Mouse (Mus musculus): ENCODE measurements at regions not wholly inside any gene's neighbourhood (a gene's known extent, or its start where the extent isn't known, plus 50 kb on each side); places are given as distances from the start of the nearest gene placed in this dataset.

DNA sequence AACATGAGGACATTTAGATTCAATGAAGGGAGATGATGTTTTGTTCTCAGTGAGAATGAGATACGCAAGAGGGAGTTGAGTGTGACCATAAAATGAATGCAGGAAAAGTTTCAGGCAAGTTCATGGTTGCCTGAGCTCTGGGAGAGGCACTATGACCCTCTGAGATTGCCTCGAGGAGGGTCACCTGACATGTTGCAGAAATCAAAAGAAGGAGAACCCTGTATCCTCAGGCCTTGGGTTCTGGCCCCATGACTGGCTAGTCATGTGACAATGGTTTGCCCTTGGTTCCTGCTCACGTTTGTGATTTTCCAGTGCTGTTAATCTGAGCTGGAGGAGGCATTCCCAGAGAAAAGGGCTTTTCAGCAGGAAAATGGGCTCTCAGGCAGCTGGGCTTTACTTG lies 98.9 kb downstream of the Mab21l3 start:
- no peak for ATAC-seq (replicated peaks; ENCODE audit: poor library complexity)

DNA sequence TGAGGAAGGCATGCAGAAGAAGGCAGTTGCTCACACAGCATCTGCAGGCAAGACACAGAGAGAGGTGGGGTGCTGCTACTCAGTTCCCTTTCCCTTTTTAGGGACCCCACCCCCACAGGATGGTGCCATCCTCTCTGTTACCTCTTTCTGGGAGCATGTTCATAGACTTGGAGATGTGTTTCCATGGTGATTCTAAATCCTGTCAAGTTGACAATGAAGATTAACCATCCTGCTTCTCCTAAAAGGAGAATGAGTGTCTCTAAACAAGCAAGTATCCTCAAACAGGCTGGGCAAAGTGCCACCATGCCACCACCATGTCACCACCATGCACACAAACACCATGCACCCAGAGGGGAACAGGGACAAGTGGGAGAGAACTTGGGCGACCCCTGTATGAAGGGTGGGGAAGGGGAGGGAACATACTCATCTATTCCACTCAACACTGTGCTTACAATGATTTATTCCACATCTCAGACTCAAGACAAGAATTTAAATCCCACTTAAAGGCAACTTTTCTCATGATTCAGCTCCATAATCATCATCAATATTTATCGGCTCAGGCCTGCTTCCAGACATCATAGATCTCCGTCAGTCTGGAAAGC lies 99.6 kb downstream of the Mab21l3 start:
- ATAC-seq (replicated peaks; ENCODE audit: poor library complexity) = no peak

DNA sequence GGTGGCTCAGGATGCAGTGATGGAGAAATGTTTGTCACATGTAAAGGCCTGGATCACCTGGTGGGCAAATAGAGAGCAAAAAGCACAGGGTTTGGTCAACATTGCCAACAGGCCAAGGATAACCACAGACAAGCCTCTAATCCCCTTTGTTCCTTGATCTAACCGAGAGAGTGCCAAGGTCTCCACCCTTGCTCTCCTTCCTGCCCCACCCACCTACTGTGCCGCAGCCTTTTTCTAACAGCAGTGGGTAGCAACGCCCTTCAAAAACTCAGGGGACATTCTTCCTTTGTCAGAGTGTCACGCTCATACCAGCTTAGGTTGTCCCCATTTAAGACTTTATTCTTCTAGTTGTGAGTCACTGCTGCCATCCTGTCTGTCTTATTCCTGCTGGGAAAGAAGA lies 100.6 kb downstream of the Mab21l3 start:
- ATAC-seq (replicated peaks; ENCODE audit: poor library complexity) = peak; percentile 75

DNA sequence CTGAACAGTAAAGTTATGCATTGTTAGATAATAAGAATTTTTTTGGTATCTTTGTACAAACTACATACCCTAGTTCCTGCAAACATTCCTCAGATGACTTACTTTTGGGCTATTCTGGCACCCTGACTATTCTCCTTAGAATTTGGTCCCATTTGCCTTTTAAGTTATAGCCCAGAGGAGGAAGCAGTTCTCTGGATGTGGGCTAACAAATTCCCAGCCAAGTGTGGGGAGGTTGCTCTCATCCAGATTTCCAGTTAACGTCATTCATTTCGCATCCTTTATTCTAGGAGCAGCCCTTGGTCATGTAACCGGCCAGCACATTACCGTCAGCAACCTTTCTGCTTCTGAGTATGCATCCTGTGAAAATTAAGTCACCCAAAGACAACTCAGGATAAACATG lies 107.9 kb downstream of the Mab21l3 start:
- no peak for ATAC-seq (replicated peaks; ENCODE audit: poor library complexity)

DNA sequence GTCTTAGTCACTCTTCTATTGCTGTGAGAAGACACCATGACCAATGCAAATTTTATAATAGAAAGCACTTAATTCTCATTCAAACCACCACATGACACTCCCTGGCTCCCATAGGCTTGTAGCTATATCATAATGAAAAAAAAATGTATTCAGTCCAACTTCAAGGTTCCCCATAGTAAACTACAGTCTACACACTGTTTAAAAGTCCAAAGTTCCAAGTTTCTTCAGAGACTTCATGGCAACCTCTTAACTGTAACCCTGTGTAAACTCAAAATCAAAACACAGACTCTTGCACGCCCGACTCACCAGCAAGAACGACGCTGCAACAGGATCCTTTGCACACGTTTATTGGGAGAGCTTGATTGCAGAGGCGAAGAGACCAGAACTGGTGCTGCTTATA lies 111.6 kb downstream of the Mab21l3 start:
- no peak for ATAC-seq (replicated peaks; ENCODE audit: poor library complexity)

DNA sequence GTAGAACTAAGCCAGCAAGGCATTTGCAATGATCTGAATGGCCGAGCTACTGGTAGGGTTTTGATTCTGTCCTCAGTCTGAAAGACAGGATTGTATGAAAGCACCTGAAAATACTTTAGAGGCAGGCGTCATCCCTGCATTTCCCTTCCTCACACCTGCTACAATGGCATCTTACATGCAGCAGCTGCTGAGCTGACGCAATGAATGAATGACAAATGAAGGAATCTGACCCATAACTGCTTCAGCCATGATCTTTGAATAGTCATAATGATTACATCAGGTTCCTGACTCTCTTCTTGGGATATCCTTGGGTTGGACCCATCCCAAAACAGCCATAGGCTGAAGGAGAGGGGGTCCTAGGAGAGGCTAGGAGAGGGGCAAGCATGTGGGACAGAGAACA lies 119.7 kb downstream of the Mab21l3 start:
- ATAC-seq (replicated peaks; ENCODE audit: poor library complexity) = no peak

DNA sequence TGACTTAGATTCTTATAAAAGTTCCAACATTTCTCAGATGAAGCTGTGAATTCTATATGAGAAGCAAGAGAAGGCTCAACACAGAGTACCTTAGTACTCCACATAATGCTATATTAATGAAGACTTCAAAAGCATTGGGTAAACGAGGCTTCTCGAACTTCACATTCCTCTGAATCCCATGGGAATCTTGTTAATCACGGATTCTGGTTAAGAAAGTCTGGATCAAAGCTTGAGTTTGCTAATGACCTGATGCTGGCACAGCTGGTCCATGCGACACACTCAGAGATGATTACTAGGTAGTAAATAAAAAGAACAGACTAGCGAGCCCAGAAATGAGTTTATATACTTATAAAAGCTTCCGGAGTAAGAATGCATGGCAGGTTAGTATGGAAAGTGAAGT lies 118.4 kb upstream of the Atp1a1 start:
- ATAC-seq (replicated peaks; ENCODE audit: poor library complexity) = no peak

DNA sequence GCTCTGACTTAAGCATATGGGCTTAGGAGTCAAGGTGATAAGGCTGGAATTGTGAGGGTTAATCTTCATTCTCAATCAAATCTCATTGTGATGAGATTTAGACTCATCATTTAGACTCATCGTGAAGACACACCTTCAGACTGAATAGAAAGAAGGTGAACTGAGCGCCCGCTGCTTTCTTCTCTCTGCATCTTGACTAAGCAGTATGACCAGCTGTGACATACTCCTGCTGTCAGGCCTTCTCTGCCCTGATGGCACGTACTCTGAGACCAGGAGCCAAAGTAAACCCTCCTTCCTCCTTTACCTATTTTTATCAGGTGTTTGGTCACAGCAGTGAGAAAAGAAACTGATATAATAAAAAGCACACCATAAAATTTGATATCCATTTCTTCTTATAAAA lies 117.5 kb upstream of the Atp1a1 start:
- ATAC-seq (replicated peaks; ENCODE audit: poor library complexity) = no peak

DNA sequence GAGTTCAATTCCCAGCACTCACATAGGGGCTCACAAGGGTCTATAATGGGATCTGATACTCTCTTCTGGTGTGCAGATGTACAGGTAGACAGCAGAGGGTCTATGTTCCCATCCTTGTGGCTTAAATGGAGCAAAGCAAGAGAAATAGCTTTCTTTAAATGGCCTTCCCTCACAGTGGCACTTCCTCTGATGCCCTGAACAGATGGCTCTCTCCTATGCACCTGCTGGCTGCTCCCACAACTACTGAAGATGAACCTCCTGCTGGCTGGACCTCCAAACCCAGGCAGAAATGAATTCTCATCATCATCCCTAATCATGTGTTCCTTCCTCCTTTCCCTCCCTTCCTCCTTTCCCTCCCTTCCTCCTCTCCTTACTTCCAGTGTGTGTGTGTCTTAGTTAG lies 110.9 kb upstream of the Atp1a1 start:
- ATAC-seq (replicated peaks; ENCODE audit: poor library complexity) = no peak

DNA sequence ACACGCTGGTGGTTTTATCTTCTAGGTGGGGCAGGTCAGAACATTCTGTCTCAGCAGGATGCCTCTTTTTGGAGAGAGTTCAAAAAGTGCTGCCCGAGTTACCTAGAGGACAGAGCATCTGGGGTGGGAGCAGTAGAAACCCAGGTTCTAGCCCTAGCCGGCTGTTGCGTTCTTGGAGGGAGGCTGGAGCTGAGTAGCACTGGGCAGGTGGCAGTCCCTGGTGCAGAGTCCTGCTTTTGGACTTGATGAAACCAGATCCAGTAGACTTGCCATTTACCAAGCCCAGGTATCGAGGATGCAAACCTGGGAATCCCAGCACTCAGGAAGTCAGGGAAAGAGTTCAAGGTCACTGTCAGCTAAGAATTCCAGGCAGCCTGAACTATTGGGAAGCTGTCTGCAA lies 110.3 kb upstream of the Atp1a1 start:
- no peak for ATAC-seq (replicated peaks; ENCODE audit: poor library complexity)

DNA sequence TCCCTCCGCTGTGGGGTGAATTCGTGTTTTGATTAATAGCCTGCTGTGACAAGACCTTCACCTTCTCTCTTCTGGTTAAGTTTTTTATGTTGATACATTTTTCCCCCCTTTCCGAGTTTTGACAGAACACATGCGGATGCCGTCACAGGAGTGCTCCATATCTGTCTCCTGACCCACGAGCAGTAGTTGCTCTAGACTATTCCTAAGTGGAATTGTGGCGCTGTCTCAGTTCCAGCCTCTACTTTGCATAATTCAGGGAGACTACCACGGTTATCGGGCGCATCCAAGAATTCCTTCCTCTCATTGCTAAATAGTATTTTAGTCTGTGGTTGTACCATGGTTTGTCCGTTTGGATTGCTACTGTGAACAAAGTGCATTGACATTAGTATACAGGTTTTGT lies 109.2 kb upstream of the Atp1a1 start:
- ATAC-seq (replicated peaks; ENCODE audit: poor library complexity) = no peak

DNA sequence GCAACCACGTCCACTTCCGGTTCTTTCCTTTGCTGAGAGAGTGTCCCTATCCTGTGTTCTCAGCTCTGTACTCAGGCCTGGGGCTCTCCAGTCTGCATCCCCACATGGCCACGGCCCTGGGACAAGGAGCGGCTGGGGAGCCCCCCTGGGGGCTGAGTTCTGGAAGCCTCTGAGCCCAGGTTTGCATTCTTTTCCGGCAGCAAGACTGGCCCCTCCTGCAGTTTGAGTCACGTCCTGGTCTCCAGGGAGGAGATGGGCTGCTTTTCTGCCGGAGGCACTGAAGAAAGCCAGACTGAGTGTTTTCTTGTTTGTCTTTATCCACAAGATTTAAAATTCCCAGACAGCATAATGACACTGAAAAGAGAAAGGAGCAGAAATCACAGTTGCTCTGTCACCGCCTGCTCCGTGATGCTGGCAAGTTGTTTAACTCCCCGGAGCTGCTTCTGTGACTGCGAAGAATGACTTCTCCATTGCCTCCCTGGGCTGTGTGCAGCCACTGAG lies 108.7 kb upstream of the Atp1a1 start:
- ATAC-seq (replicated peaks; ENCODE audit: poor library complexity) = no peak

DNA sequence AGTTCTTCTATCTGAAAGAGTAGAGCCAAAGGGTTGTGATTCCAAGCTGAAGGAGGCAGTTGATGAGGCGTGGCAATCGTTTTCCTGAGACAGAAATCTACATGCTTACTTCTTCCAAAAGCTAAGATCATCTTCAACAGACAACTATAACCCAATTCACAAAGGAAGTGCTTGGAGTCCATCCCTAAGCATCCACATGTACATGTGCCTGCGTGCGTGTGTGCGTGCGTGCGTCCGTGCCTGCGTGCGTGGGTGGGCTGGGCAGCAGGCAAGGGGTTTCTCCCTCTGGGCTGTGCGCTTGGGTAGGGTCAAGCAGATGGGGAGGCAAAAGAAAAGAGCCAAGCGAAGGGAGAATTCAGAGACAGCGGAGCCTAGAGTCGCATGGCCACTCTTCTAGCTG lies 108.2 kb upstream of the Atp1a1 start:
- ATAC-seq (replicated peaks; ENCODE audit: poor library complexity) = no peak

DNA sequence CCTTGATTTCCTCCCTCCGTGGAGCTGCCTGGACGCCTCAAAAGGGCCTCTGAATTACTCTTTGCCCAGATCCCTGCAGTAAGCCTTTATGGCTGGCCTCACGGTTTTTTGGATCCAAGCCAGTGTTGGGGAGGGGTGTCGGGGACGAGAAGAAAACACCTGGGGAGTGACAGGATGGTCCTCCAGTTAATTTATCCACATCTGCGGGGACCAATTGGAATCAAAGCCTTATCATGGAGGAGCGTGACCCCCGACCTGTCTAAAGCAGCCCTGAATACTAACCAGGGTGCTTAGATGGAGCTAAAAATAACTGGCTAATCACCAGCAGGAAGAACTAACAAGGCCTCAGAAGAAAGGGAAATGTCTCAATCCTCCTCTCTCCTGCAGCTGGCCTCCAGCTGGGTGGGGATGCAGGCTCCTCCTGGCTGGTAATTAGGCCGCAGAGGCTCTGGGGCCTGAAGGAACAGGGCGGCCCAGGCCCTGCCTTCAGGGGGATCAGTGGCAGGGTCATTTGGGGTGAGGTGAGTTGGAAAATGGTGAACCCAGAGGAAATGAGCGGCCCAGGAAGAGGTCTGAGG lies 107.2 kb upstream of the Atp1a1 start:
- ATAC-seq (replicated peaks; ENCODE audit: poor library complexity) = peak; percentile 82

DNA sequence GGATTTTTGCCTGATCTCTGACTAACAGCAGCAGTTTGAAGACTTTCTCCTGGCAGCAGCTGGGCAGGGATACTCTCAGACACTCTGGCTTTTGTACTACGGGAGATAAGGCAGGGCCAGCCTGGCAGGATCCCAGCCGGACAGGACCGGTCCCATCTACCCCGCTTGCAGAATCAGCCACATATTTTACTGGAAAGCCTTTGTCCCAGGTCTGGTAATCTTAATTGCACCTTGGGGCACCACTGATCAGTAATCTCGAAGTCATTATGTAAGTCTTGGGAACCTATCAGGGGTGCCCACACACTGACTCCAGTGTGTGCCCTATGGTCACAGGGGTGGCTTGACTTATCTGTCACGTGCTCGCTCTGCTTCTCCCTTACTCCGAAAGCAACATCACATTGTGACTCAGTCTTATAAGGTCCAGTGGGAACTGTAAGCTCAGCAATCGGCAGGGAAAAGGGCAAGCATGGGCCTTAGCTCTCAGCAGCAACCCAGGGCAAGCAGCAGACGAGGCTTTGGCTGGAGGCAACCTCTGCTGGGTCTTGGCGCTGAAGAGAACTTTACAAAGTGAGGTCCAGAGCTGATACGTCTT lies 105.0 kb upstream of the Atp1a1 start:
- ATAC-seq (replicated peaks; ENCODE audit: poor library complexity) = peak; percentile 32

DNA sequence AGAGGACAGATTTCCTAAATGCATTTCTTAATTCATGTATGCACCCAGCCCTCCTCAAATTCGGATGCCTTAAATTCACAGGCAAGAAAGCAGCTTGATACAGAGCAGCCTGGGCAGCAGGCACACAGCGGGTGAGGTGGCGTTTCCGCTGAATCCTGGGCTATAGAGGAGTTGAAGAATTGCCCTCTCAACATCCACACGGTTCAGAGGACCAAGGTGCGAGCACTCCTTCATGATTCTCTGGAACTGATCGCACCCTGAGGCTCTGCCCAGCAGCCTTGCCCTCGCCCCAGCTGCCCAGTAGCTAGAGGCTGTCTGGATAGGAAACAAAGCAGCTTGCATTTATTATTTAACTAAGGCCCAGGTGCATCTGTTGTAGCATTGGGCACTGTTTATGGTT lies 104.3 kb upstream of the Atp1a1 start:
- no peak for ATAC-seq (replicated peaks; ENCODE audit: poor library complexity)

DNA sequence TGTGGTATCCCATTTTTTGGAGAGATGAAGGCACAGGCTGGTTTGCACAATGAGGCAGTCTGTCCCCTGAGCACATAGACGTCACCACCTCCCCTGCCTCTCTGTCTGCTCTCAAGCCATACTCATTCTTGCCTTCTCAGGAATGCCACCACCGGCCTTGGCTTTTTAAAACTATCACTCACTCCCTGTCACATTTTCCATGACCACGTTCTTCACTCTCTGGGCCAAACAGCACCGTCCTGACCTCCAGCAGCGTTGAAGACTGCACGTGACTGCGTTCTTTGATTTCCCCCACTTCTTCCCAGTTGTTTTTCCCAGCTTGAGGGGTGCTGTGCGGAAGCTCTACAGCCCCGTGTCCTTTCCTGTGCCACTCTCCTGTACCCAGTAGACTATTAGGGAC lies 100.4 kb upstream of the Atp1a1 start:
- no peak for ATAC-seq (replicated peaks; ENCODE audit: poor library complexity)

DNA sequence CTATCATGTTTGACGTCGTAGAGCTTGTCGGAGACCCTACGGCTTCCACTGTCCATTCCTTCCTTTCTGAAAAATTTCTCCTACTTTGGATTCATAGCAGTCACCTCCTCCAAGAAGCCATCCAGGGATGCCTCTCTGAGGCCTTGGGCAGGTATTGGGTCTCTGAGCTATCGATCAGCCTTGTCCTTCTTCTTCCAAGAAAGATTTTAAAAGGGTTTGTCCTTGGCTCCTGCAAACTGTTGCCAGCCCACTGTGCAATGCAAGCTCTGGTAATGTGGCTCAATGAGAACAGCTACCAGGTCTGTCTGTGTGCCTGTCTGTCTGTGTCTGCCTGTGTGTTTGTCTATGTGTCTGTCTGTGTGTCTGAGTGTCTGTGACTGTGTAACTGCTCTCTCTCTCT lies 99.8 kb upstream of the Atp1a1 start:
- ATAC-seq (replicated peaks; ENCODE audit: poor library complexity) = no peak

DNA sequence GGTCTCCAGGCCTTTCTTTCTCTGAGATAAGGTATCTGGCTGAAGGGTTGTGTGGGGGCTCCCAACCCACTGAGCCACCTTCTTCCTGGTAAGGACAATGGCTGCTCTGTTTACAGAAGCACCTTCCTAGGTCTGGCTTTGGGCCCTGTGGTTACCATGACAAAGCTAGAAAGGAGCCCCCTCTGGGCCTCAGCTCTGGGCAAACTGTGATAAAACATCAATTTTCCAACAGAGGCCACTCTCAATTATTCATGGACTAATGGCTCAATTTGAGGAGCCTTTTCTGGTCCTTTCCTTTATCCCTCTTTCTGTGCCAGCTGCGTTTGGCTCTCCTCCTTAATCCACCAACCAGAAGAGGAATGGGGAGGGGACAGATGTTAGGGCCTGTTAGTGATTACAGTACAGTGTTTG lies 97.3 kb upstream of the Atp1a1 start:
- ATAC-seq (replicated peaks; ENCODE audit: poor library complexity) = no peak

DNA sequence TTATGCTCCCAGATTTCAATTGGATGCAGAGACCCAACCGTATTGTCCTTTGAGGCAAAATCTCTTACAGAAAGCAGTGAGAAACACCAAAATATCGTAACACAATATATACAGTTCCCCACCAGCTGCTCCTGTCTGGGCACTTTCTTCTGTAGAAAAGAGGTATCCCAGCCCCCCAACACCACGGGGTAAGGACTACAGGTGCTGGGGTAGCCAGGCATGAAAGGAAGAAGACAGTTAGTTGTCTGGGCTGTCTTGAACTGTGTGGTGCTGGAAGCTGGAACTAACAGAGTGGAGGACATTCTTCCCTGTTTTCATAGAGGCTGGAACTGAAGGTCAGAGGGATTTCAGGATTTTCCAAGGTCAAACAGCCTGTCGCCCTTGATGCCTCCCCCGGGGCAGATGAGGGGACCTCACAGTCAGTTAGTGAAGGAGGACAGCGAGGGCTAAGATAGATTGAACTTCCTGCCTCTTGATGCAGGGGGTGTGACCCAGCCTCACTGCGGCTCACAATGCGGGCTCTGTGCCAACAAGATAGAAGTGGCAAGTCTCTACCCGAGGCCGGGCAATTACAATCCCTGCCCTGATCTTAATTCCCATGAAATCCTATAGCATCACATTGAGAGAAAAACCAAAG lies 96.6 kb upstream of the Atp1a1 start:
- peak; percentile 79 for ATAC-seq (replicated peaks; ENCODE audit: poor library complexity)

DNA sequence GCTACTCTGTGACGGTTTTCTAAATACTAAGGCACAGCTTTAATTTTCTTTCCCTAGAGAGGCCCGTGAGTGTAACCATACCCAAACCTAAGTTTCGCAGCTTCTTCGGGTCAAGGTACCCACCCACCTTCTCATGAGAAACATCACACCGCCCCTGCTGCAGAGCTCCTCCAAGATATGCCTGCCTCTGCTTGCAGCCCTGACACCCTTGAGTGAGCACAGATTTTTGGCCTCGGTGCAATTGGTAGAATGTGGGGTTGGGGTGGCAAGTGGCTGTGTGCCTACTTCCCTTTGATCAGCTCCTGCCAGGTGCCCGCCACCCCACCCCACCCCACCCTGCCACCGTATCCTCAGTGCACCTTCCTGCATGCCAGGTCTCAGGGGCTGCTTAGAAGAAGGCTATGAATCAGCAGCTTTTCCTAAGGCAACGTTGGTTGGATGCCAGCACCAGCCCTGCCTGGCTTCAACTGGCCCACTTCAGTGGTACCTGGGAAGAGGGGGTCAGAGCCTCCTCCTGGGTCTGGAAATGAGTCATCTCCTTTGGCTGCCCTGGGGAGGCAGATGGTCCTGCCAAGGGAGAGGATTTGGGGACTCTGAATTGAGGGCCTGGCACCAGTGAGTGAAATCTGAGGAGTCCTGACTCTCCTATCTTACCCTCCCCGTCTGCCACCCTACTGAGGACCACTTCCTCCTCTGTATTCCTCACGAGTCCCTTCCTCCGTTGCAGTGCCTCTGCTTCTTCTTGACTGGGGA lies 95.6 kb upstream of the Atp1a1 start:
- peak; percentile 68 for ATAC-seq (replicated peaks; ENCODE audit: poor library complexity)

DNA sequence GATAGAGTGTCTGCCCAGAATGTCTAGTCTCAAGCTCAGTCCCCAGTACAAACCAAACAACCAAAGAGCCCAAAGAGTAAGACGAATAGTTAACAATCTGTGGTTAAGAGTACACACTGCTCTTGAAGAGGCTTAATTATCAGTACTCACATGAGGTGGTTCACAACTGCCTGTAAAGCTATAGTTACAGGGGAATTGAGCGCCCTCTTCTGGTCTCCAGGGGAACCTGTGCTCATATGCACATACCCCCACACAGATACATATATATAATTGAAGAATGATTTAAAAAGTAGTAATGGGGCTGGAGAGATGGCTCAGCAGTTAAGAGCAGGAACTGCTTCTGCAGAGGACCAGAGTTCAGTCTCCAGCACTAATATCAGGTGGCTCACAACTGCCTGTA lies 92.3 kb upstream of the Atp1a1 start:
- no peak for ATAC-seq (replicated peaks; ENCODE audit: poor library complexity)
